Comparison of ENCODE assay signal across 19 mouse cellular contexts in genomic region chr14:8502496-8502895, GRCm38 (mm10).
"Had no signal": no experiment of that assay in that cellular context is flagged by ENCODE, and none has a peak within 500 bp of the region (broad histone marks: within the 10 kb centered on the region; RNA-seq: fewer than 3 reads in every experiment).

No protein-coding gene starts in this region.

- ATAC-seq: forebrain, embryonic 16.5 days had no signal

- DNase-seq: cerebellum, adult 2 months; cerebellum, adult 8-10 months; cerebellum, adult 9-10 months; cerebellum, adult 9-11 months; cerebellum, postnatal 10 days; cerebellum, postnatal 14 days; cerebellum, postnatal 25 days; cerebellum, postnatal 36 days; embryo, embryonic 11 days; forebrain, postnatal 0 days; gastrocnemius, adult 2 months; gastrocnemius, postnatal 10 days; gastrocnemius, postnatal 14 days; gastrocnemius, postnatal 25 days; gastrocnemius, postnatal 36 days; heart, adult 11 months; heart, adult 18-20 months; heart, adult 2 months had no signal
